Mouse (Mus musculus) myocyte (in vitro differentiated cells): ENCODE measurements at regions not wholly inside any gene's neighbourhood (a gene's known extent, or its start where the extent isn't known, plus 50 kb on each side); places are given as distances from the start of the nearest gene placed in this dataset.

Experiments used
- CEBPB ChIP-seq: IDR thresholded peaks from 2 replicates; pipeline ENCODE4 v1.6.1; 2011; ENCODE audit warnings: mild to moderate bottlenecking, moderate library complexity; ENCODE audit not compliant: poor library complexity, insufficient read depth, severe bottlenecking
- E2F4 ChIP-seq: IDR thresholded peaks from one replicate; pipeline ENCODE4 v1.6.1; 2011; ENCODE audit warnings: mild to moderate bottlenecking, control low read depth, moderate library complexity; ENCODE audit not compliant: insufficient read depth
- MAX ChIP-seq: IDR thresholded peaks from one replicate; pipeline ENCODE4 v1.6.1; 2011; ENCODE audit warnings: low read depth, mild to moderate bottlenecking, control low read depth
- MYOD1 ChIP-seq, 3 experiments: IDR thresholded peaks; one replicate each; pipeline ENCODE4 v1.6.1; 2011; ENCODE audit warnings: control low read depth in 2 of 3, low read depth in 2 of 3, mild to moderate bottlenecking in 2 of 3, moderate library complexity in 1 of 3; ENCODE audit not compliant: insufficient read length in 2 of 3, control insufficient read depth in 1 of 3
- POLR2A ChIP-seq: IDR thresholded peaks from one replicate; pipeline ENCODE4 v1.6.1; 2011; ENCODE audit warnings: low read depth, mild to moderate bottlenecking, control low read depth, moderate library complexity; ENCODE audit not compliant: insufficient read length
- POLR2AphosphoS2 ChIP-seq: IDR thresholded peaks from one replicate; pipeline ENCODE4 v1.6.1; 2011; ENCODE audit warnings: low read depth, control low read depth; ENCODE audit not compliant: insufficient read length
- REST ChIP-seq: IDR thresholded peaks from one replicate; pipeline ENCODE4 v1.6.1; 2011; ENCODE audit warnings: mild to moderate bottlenecking, control low read depth, moderate library complexity; ENCODE audit not compliant: insufficient read depth, insufficient read length
- SRF ChIP-seq: IDR thresholded peaks from one replicate; pipeline ENCODE4 v1.6.1; 2011; ENCODE audit warnings: low read depth; ENCODE audit not compliant: control insufficient read depth, insufficient read length
- TCF12 ChIP-seq: IDR thresholded peaks from one replicate; pipeline ENCODE4 v1.6.1; 2011; ENCODE audit warnings: mild to moderate bottlenecking, control low read depth; ENCODE audit not compliant: poor library complexity, insufficient read depth, severe bottlenecking
- TCF3 ChIP-seq: IDR thresholded peaks from one replicate; pipeline ENCODE4 v1.6.1; 2011; ENCODE audit warnings: low read depth, control low read depth; ENCODE audit not compliant: insufficient read length
- USF1 ChIP-seq: IDR thresholded peaks from one replicate; pipeline ENCODE4 v1.6.1; 2011; ENCODE audit warnings: low read depth, mild to moderate bottlenecking, control low read depth, moderate library complexity

DNA sequence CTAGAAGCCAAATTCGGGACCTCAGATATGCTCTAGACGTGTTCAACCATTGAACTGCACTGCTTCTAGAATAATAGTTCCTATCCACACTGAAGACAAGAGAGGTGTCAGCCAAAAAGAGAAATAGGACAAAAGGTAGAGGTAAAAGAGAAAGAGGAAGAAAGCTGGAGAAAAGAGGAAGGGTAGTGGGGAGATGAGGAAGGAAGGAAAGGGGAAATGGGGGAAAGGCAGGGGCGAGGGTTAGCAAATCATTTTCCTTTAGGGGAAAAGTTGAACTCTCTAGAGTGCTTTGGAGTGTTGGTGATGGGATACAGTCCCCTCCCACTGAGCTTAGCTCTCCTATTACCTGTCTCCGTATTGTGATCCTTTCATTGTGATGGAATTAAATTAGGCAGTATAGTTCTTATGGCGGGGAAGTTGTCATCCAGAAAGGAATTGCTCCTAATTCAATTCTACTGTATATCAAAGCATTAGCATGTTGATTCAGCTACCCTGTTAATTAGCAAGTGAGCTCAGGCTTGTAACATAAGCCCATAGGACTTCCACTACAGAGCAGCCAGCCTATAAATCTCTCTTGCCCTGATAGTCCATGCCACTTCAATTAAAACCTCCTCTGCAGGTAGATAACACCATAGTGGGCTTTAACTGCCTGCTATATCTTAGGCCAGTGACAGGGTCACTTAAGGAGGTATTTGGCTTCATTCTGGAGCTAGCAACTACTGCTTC, 379.6 kb downstream of the Mllt3 start:
- TF ChIP-seq POLR2A (no peak), MAX (no peak), POLR2AphosphoS2 (no peak), TCF12 (no peak), TCF3 (no peak), MYOD1 (IDR thresholded peaks at IDR 0.05; ENCODE audit: control insufficient read depth in 1 of 3, insufficient read length in 2 of 3, low read depth in 2 of 3) (no peak), SRF (no peak), CEBPB (no peak), E2F4 (no peak), USF1 (no peak), REST (no peak)
